Mouse (Mus musculus) lung, postnatal 0 days (tissue): ENCODE data around the gene Fam171b.

ENCODE experiments used
- CTCF ChIP-seq: IDR thresholded peaks from 2 replicates; pipeline ENCODE4 v1.5.1; 2016; ENCODE audit warnings: antibody characterized with exemption, mild to moderate bottlenecking
- EP300 ChIP-seq: IDR thresholded peaks from 2 replicates; pipeline ENCODE4 v1.6.1; 2016; ENCODE audit warnings: antibody characterized with exemption, mild to moderate bottlenecking, control low read depth

DNA sequence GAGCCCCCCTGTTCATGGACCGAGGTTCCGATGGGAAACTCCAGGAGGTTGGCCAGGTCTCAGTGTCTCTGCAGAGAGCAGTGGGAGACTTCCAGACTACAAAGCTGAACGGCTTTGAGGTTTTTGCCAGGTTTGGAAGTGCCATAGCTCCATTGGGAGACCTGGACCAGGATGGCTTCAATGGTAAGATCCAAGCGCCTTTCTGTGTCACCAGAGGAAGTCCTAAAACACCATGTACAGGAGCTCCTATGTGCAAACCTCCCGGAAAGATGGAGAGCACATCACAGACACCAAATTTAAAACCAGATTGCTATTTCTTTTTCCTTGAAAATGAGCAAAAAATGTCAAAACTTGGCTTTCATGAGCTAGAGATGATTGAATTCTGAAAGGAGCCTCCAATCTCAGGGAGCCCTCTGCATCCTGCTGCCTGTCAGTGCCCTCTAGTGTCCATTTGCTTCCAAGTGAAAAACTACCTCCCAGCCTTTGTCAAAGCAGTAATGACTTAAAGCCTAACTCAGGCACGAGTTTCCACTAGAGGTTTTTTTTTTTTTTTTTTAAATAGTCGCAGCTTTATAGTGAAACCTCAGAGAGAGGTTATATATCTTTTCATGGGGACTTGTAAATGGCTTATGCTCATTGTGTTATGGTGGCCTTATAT, 41.2 kb upstream of the Fam171b start:
- peak; percentile 89 for TF ChIP-seq CTCF
- TF ChIP-seq EP300 = 0 out of 2 replicates have a peak, but pooled peaks have one; percentile 5
